Mouse (Mus musculus) embryonic facial prominence, embryonic 15.5 days (tissue): ENCODE results near the gene Tagln2. TPM values are rescaled to one million over a fixed set of nuclear protein-coding genes. Genes with fewer than 3 reads are reported as not detected.

Source experiments
- ATAC-seq: fragments of 200-750 bp; cut with Nextera tagmentation; 2 replicates; pipeline ENCODE4 v1.8.0; 2017; ENCODE audit warnings: low read depth, moderate TSS enrichment; ENCODE audit not compliant: insufficient number of reproducible peaks, low FRiP score, low TSS enrichment
- H3K27ac ChIP-seq: fragments of 300-500 bp; sonication (generic); replicated peaks from 2 replicates; pipeline ENCODE4 v1.5.1; 2015; ENCODE audit warnings: mild to moderate bottlenecking, inconsistent platforms
- H3K27me3 ChIP-seq: fragments of 300-500 bp; sonication (generic); 2 replicates; pipeline ENCODE4 v1.6.1; 2015; ENCODE audit warnings: inconsistent platforms
- H3K36me3 ChIP-seq: fragments of 300-500 bp; sonication (generic); 2 replicates; pipeline ENCODE4 v1.6.1; 2015; ENCODE audit warnings: mild to moderate bottlenecking, inconsistent platforms
- H3K4me1 ChIP-seq: fragments of 300-500 bp; sonication (generic); 2 replicates; pipeline ENCODE4 v1.6.1; 2015; ENCODE audit warnings: inconsistent platforms
- H3K4me2 ChIP-seq: fragments of 300-500 bp; sonication (generic); replicated peaks from 2 replicates; pipeline ENCODE4 v1.6.1; 2015; ENCODE audit warnings: mild to moderate bottlenecking, inconsistent platforms
- H3K4me3 ChIP-seq: fragments of 300-500 bp; sonication (generic); replicated peaks from 2 replicates; pipeline ENCODE4 v1.5.1; 2015; ENCODE audit warnings: mild to moderate bottlenecking, inconsistent platforms
- H3K9ac ChIP-seq: fragments of 300-500 bp; sonication (generic); 2 replicates; pipeline ENCODE4 v1.6.1; 2015; ENCODE audit warnings: inconsistent platforms
- H3K9me3 ChIP-seq: fragments of 300-500 bp; sonication (generic); replicated peaks from 2 replicates; pipeline ENCODE4 v1.6.1; 2016; ENCODE audit warnings: inconsistent platforms
- WGBS: fragments of 180-500 bp; shearing (Covaris S2); methylation state at CpG from one replicate; pipeline ENCODE4 v1.1.7; 2015; 5-methylcytosine and 5-hydroxymethylcytosine counted together
- polyA plus RNA-seq: library from polyadenylated mRNA; unstranded; fragments of >200 nt; fragmentation: Nextera tagmentation; extraction: Ambion mirVana; gene quantifications from 2 replicates; pipeline ENCODE4 v1.2.1, GENCODE M21; 2015

Tagln2 gene
- polyA plus RNA-seq, 1 experiment from 2014 or later: 286 TPM

DNA sequence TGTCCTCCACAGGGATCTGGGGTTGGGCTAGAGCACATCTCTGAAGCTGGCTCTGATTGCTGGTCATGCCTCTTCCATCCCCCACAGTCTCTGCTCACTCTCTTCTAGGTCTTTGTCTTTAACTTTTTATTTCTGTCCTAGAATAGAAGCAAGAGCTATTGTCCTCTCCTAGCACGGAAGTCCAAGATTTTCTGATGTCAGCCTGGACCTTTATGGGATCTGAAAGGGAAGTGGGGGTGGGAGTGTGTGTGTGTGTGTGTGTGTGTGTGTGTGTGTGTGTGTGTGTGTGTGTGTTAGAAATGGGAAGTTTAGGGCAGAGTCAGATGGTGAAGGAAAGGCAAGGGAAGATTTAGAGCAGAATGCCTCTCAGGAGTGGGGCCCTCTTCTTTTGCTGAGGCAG is 52.8 kb downstream of the Tagln2 start:
- Histone ChIP-seq H3K27me3 (no peaks in the 10 kb centered on the region), H3K9ac (no peak overlapping the region), H3K9me3 (no peaks in the 10 kb centered on the region), H3K27ac (no peak overlapping the region), H3K4me2 (no peak overlapping the region), H3K36me3 (no peaks in the 10 kb centered on the region), H3K4me1 (peaks cover 35% of the 10 kb centered on the region), H3K4me3 (no peak overlapping the region)
- 60% methylated on average over 1 of the region's 1 CpGs for WGBS
- no peak for ATAC-seq

GRCm38 (mm10) chr1:172555638-172556037 is 55.8 kb downstream of the Tagln2 start, which contains the start of gene Vsig8:
TSS of gene Vsig8 (plus strand) at chr1:172555938.
- 70% methylated on average over 11 of the region's 11 CpGs for WGBS
- Histone ChIP-seq H3K36me3 (no peaks in the 10 kb centered on the region), H3K4me2 (no peak within 1 kb of the TSS), H3K9ac (no peak within 1 kb of the TSS), H3K27me3 (peaks cover 6% of the 10 kb centered on the region), H3K4me3 (no peak within 1 kb of the TSS), H3K9me3 (no peaks in the 10 kb centered on the region), H3K4me1 (peaks cover 32% of the 10 kb centered on the region), H3K27ac (no peak within 1 kb of the TSS)
- ATAC-seq: no peak

Other genes with a start within 250 kb of the Tagln2 start
- gene Atp1a4, start 241.6 kb upstream of the Tagln2 start, polyA plus RNA-seq: not detected in 2 replicates
- gene Igsf8, start 238.4 kb upstream of the Tagln2 start, polyA plus RNA-seq: 71.9 and 73.4 TPM in 2 replicates
- gene Atp1a2, start 202.0 kb upstream of the Tagln2 start, polyA plus RNA-seq: 4.7 and 5.6 TPM in 2 replicates
- 0.14 and 0.28 TPM in 2 replicates for gene Kcnj9, start 170.7 kb upstream of the Tagln2 start, polyA plus RNA-seq
- 0.09 and 0.14 TPM in 2 replicates for gene Kcnj10, start 158.8 kb upstream of the Tagln2 start, polyA plus RNA-seq
- gene Pigm, start 123.5 kb upstream of the Tagln2 start, polyA plus RNA-seq: 5.7 and 5.9 TPM in 2 replicates
- gene Slamf9, start 24.7 kb upstream of the Tagln2 start, polyA plus RNA-seq: 0.85 and 1.2 TPM in 2 replicates
- 58.4 and 61.0 TPM in 2 replicates for gene Igsf9, start 18.3 kb upstream of the Tagln2 start, polyA plus RNA-seq
- 12.2 and 18.7 TPM in 2 replicates for gene Cfap45, start 20.8 kb downstream of the Tagln2 start, polyA plus RNA-seq
- gene Vsig8, start 55.9 kb downstream of the Tagln2 start, polyA plus RNA-seq: 7.7 and 10.9 TPM in 2 replicates
- gene Slamf8, start 90.5 kb downstream of the Tagln2 start, polyA plus RNA-seq: 0.29 TPM in 1 of 2 replicates, not detected in the other
- 0.28 and 0.32 TPM in 2 replicates for gene Fcrl6, start 102.5 kb downstream of the Tagln2 start, polyA plus RNA-seq
- 13.4 and 13.7 TPM in 2 replicates for gene Dusp23, start 132.9 kb downstream of the Tagln2 start, polyA plus RNA-seq
- not detected in 2 replicates for gene Crp, start 198.0 kb downstream of the Tagln2 start, polyA plus RNA-seq